In the genomic region with DNA sequence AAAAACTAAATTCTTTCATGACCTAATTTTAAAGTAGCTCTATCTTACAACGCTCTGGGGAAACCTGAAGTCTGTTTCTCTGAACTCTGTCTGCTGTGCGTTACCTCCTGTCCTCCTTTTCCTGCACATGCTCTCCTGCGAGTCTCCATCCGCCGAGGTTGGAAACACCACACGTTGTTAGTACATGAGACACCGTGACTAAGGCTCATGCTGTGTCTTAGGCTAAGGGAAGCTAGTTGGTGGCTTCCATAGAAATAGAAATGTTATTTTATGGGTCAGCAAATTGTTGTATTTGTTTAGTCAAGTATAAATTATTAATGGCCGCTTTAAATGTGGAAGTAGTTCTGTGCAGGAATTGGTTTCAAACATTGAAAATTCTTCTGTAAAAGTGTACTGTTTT, we compare ENCODE assay signal across 42 mouse cellular contexts. TPM values are rescaled to one million over a fixed set of nuclear protein-coding genes. Genes with fewer than 3 reads are reported as not detected.
"Had no signal": no experiment of that assay in that cellular context is flagged by ENCODE, and none has a peak within 500 bp of the region (broad histone marks: within the 10 kb centered on the region; RNA-seq: fewer than 3 reads in every experiment).

No protein-coding gene starts in this region.

- H3K4me1 ChIP-seq: heart, embryonic 15.5 days; hindbrain, embryonic 13.5 days; hindbrain, embryonic 15.5 days; kidney, embryonic 15.5 days; limb, embryonic 10.5 days; limb, embryonic 12.5 days; liver, embryonic 13.5 days; liver, embryonic 15.5 days had no signal

- H3K9me3 ChIP-seq: heart, embryonic 13.5 days; heart, embryonic 15.5 days; hindbrain, embryonic 13.5 days; hindbrain, embryonic 15.5 days; kidney, embryonic 15.5 days; limb, embryonic 10.5 days; limb, embryonic 12.5 days; liver, embryonic 13.5 days; liver, embryonic 15.5 days had no signal

- DNase-seq: gastrocnemius, adult 2 months; gastrocnemius, postnatal 10 days; gastrocnemius, postnatal 25 days; heart, adult 11 months; heart, adult 2 months; heart, postnatal 14 days; heart, postnatal 36 days; kidney, adult 11 months; kidney, adult 2 months; kidney, adult 9 months; kidney, postnatal 14 days; kidney, postnatal 36 days; layer of hippocampus, adult 9-11 months; layer of hippocampus, postnatal 36 days; liver; liver, embryonic 13.5 days had no signal

- H3K27me3 ChIP-seq: heart, embryonic 13.5 days; heart, embryonic 15.5 days; hindbrain, embryonic 13.5 days; hindbrain, embryonic 15.5 days; kidney, embryonic 15.5 days; limb, embryonic 12.5 days; liver, embryonic 13.5 days; liver, embryonic 15.5 days had no signal

- H3K27ac ChIP-seq: gastrocnemius, adult 2 months; heart, adult 2 months; heart, embryonic 13.5 days; heart, embryonic 15.5 days; hindbrain, embryonic 13.5 days; hindbrain, embryonic 15.5 days; hindbrain, postnatal 0 days; kidney, embryonic 15.5 days; kidney, postnatal 0 days; limb, embryonic 10.5 days; limb, embryonic 12.5 days; liver, embryonic 13.5 days; liver, embryonic 15.5 days had no signal

- H3K4me3 ChIP-seq: gastrocnemius, adult 2 months; heart, adult 2 months; heart, embryonic 13.5 days; heart, embryonic 15.5 days; hindbrain, embryonic 13.5 days; hindbrain, embryonic 15.5 days; kidney, embryonic 15.5 days; limb, embryonic 10.5 days; limb, embryonic 12.5 days; liver, embryonic 13.5 days; liver, embryonic 15.5 days had no signal

RNA-seq across cellular contexts. Expression of a gene that starts 32.9 kb away (rescaled TPM):
- total RNA-seq: gastrocnemius, postnatal 25 days; heart, adult 2 months; heart, postnatal 14 days; hematopoietic stem cell, adult 5-6 weeks; hindbrain, postnatal 0 days; left cerebral cortex, postnatal 14 days had no signal
- polyA plus RNA-seq: heart, postnatal 0 days; hindbrain, embryonic 11.5 days; hindbrain, postnatal 0 days; intestine, embryonic 14.5 days; intestine, embryonic 16.5 days; kidney, postnatal 0 days; limb, embryonic 12.5 days; liver, embryonic 11.5 days had no signal

RNA-seq across cellular contexts. Expression of a gene that starts 44.5 kb away (rescaled TPM):
- total RNA-seq: gastrocnemius, adult 2 months; gastrocnemius, postnatal 10 days; gastrocnemius, postnatal 25 days; heart, adult 2 months; heart, postnatal 14 days; heart, postnatal 36 days; hematopoietic stem cell, adult 5-6 weeks; hindbrain, postnatal 0 days; layer of hippocampus, adult 18-20 months; layer of hippocampus, adult 8-10 months; layer of hippocampus, postnatal 14 days; layer of hippocampus, postnatal 36 days; left cerebral cortex, adult 18-20 months; left cerebral cortex, postnatal 14 days; left cerebral cortex, postnatal 36 days had no signal
- polyA plus RNA-seq: gonadal fat pad, adult 2 months; heart, adult 2 months; heart, embryonic 11.5 days; heart, embryonic 13.5 days; heart, embryonic 15.5 days; heart, postnatal 0 days; hindbrain, embryonic 11.5 days; hindbrain, embryonic 13.5 days; hindbrain, embryonic 15.5 days; hindbrain, postnatal 0 days; intestine, embryonic 14.5 days; intestine, embryonic 16.5 days; kidney, adult 2 months; kidney, embryonic 15.5 days; kidney, postnatal 0 days; large intestine, adult 2 months; limb, embryonic 10.5 days; limb, embryonic 12.5 days; limb, embryonic 14.5 days; liver, embryonic 11.5 days; liver, embryonic 13.5 days; liver, embryonic 15.5 days had no signal

RNA-seq across cellular contexts. Expression of a gene that starts 51.0 kb away (rescaled TPM):
- total RNA-seq: gastrocnemius, adult 2 months; gastrocnemius, postnatal 10 days; gastrocnemius, postnatal 25 days; heart, adult 2 months; heart, postnatal 14 days; heart, postnatal 36 days; hematopoietic stem cell, adult 5-6 weeks; hindbrain, postnatal 0 days; layer of hippocampus, adult 18-20 months; layer of hippocampus, adult 8-10 months; layer of hippocampus, postnatal 14 days; layer of hippocampus, postnatal 36 days; left cerebral cortex, adult 18-20 months; left cerebral cortex, postnatal 14 days; left cerebral cortex, postnatal 36 days had no signal
- polyA plus RNA-seq: gonadal fat pad, adult 2 months; heart, adult 2 months; heart, embryonic 11.5 days; heart, embryonic 13.5 days; heart, embryonic 15.5 days; heart, postnatal 0 days; hindbrain, embryonic 11.5 days; hindbrain, embryonic 13.5 days; hindbrain, embryonic 15.5 days; hindbrain, postnatal 0 days; intestine, embryonic 14.5 days; intestine, embryonic 16.5 days; kidney, adult 2 months; kidney, embryonic 15.5 days; kidney, postnatal 0 days; large intestine, adult 2 months; limb, embryonic 10.5 days; limb, embryonic 12.5 days; liver, embryonic 11.5 days; liver, embryonic 13.5 days; liver, embryonic 15.5 days had no signal
